Mouse (Mus musculus) spleen, adult 2 months (tissue): ENCODE data around the gene En2. TPM values are rescaled to one million over a fixed set of nuclear protein-coding genes. Genes with fewer than 3 reads are reported as not detected.

Experiments used
- DNase-seq, 2 experiments: peaks; one replicate each; pipeline versions ENCODE4 v3.0.0 to v3.0.0-alpha.2; 2012 to 2021; ENCODE audit warnings: low spot score in 2 of 2, low read depth in 1 of 2
- H3K27ac ChIP-seq: fragments of 200-500 bp; 2 replicates; pipeline ENCODE4 v1.5.1; 2012; ENCODE audit warnings: low read length, inconsistent platforms; ENCODE audit not compliant: insufficient read depth
- H3K27me3 ChIP-seq: fragments of 200-500 bp; 2 replicates; pipeline ENCODE4 v1.6.1; 2012; ENCODE audit warnings: mild to moderate bottlenecking, moderate library complexity, low read length, inconsistent platforms; ENCODE audit not compliant: control insufficient read depth, insufficient read depth
- H3K36me3 ChIP-seq: fragments of 200-500 bp; 2 replicates; pipeline ENCODE4 v1.6.1; 2012; ENCODE audit warnings: mild to moderate bottlenecking, low read length, inconsistent platforms; ENCODE audit not compliant: control insufficient read depth, insufficient read depth
- H3K4me1 ChIP-seq: fragments of 200-500 bp; 2 replicates; pipeline ENCODE4 v1.6.1; 2011; ENCODE audit warnings: inconsistent platforms; ENCODE audit not compliant: control insufficient read depth, insufficient read depth, insufficient read length
- H3K4me3 ChIP-seq: fragments of 200-500 bp; 2 replicates; pipeline ENCODE4 v1.5.1; 2011; ENCODE audit warnings: mild to moderate bottlenecking, inconsistent platforms; ENCODE audit not compliant: insufficient read depth, insufficient read length; ENCODE audit errors: extremely low read depth
- CTCF ChIP-seq: fragments of 200-500 bp; IDR thresholded peaks from 2 replicates; pipeline ENCODE4 v1.5.1; 2011; ENCODE audit warnings: mild to moderate bottlenecking, inconsistent platforms; ENCODE audit not compliant: insufficient read depth, insufficient read length, insufficient replicate concordance; ENCODE audit errors: extremely low read depth
- POLR2A ChIP-seq: fragments of 200-500 bp; IDR thresholded peaks from 2 replicates; pipeline ENCODE4 v1.6.1; 2011; ENCODE audit warnings: low read depth, low read length, inconsistent platforms
- WGBS: fragments of 180-500 bp; shearing (Covaris S2); methylation state at CpG from one replicate; pipeline ENCODE4 v1.1.7; 2018; 5-methylcytosine and 5-hydroxymethylcytosine counted together
- polyA plus RNA-seq: library from polyadenylated mRNA; depleted of rRNA; stranded (reverse); fragments of >200 nt; gene quantifications from 2 replicates; pipeline ENCODE4 v1.2.3, GENCODE M21; 2012; rRNA removed

The En2 gene
- polyA plus RNA-seq, 1 experiment, result not detected

DNA sequence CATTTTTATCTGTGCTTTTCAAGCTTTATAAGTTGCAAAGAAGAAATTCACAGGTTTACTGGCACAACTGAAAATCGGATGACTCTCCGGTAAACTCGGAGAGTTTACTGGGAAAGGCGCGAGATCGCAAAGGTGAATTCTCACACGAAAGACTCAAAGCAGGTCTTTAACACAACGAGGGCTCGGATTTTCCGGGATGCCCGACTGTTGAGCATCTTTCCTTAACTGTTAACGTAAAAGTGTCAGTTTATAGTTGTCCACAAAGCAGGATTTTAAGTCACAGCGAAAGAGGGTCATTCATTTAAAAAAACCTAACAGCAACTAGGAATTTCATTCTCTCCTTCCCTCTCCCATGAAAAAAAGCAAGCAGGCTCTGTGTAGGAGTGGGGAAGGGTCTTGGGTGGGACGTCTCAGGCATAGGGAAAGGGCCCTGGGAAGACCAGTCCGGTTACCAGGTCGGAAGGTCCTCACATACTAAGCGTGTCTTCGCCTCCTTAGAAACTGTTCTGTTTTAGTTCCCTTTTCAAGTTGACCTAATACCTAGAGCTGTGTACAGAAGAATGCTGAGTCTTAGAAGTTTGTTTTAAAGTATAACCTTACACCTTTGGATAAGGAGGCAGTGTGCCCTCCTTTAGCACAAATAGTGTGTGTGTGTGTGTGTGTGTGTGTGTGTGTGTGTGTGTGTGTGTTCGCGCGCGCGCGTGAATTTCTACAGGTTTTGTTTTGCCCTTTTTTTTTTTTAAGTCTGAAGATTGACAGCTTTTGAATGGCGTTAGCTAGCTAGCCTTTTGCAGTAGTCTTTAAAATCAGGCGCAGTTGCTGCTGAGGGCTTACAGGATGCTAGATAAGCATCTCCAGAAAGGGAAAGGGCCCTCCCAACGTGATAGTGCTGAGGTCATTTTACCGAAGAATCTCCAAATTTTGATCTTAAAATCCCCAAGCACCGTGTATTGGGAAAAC, 45.4 kb downstream of the En2 start:
- TF ChIP-seq CTCF, result no peak
- TF ChIP-seq POLR2A, result no peak
- H3K36me3 ChIP-seq, result no peaks in the 10 kb centered on the region
- H3K4me3 ChIP-seq, result no peak overlapping the region
- no peak for DNase-seq
- no peaks in the 10 kb centered on the region; the same call in 1 of the 2 replicates for H3K4me1 ChIP-seq
- peaks cover 17% of the 10 kb centered on the region for H3K27me3 ChIP-seq
- no peak overlapping the region for H3K27ac ChIP-seq
- 5% methylated on average over 29 of the region's 29 CpGs for WGBS

DNA sequence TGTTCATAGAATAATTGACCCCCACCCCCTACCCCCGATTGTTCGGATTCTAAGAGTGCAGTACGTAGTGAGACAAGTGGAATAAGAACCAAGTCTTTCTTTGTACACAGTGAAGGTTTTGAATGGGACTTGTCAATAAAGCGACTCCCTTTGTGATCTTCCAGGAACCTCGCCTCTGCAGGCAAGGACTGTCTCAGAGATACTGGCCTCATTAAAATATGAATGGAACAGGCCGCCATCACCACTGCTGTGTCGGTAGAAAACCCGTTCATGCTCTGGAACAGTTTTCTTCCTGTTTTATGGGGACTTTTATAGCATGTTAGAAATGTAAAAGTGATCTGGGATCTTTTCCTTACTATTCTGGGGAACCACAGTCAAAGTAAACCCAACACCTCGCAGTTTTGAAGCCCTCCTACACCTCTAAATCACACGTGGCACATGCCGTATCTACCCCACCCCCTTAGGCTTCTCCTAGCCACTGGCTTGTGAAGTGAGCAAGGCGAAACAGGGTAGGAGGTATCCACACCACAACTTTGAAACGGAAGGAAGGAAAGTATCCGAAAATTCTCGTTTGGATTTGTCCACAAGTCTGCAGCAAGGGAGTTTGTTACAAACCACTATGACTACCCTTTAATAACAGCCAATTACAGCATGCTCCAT, 46.3 kb downstream of the En2 start:
- no peak overlapping the region for H3K4me3 ChIP-seq
- peaks cover 17% of the 10 kb centered on the region for H3K27me3 ChIP-seq
- no peak overlapping the region for H3K27ac ChIP-seq
- TF ChIP-seq POLR2A (no peak), CTCF (no peak)
- no peak for DNase-seq
- H3K36me3 ChIP-seq, result no peaks in the 10 kb centered on the region
- WGBS, result 20% methylated on average over 15 of the region's 15 CpGs
- H3K4me1 ChIP-seq, result no peaks in the 10 kb centered on the region; the same call in 1 of the 2 replicates

GRCm38 (mm10) chr5:28213441-28213840, 47.9 kb downstream of the En2 start:
- Histone ChIP-seq H3K4me3 (no peak overlapping the region), H3K27ac (no peak overlapping the region), H3K4me1 (no peaks in the 10 kb centered on the region; the same call in 1 of the 2 replicates), H3K27me3 (peaks cover 17% of the 10 kb centered on the region), H3K36me3 (no peaks in the 10 kb centered on the region)
- TF ChIP-seq POLR2A (no peak), CTCF (no peak)
- no peak for DNase-seq
- WGBS, result 65% methylated on average over 2 of the region's 2 CpGs

GRCm38 (mm10) chr5:28219596-28219995, 54.1 kb downstream of the En2 start:
- Histone ChIP-seq H3K36me3 (no peaks in the 10 kb centered on the region), H3K27me3 (no peaks in the 10 kb centered on the region)

More at GRCm38 (mm10) chr5:28219596-28219995, 54.1 kb downstream of the En2 start:
- Histone ChIP-seq H3K4me3 (no peak overlapping the region), H3K4me1 (no peaks in the 10 kb centered on the region), H3K27ac (no peak overlapping the region)
- DNase-seq, result no peak
- no peak for TF ChIP-seq CTCF
- TF ChIP-seq POLR2A, result no peak
- 92% methylated on average over 1 of the region's 1 CpGs for WGBS

Other genes starting within 250 kb of the En2 start
- 20.6 and 32.8 TPM in 2 replicates for gene Insig1, start 94.3 kb upstream of the En2 start, polyA plus RNA-seq
- gene Cnpy1, start 80.1 kb downstream of the En2 start, polyA plus RNA-seq, result not detected in 2 replicates
- gene Rbm33, start 151.4 kb downstream of the En2 start, polyA plus RNA-seq, result 33.3 and 44.0 TPM in 2 replicates